Mouse (Mus musculus) liver, embryonic 16.5 days (tissue): ENCODE results near the gene Stk11ip. TPM values are rescaled to one million over a fixed set of nuclear protein-coding genes. Genes with fewer than 3 reads are reported as not detected.

ENCODE experiments used
- ATAC-seq: fragments of 200-750 bp; cut with Nextera tagmentation; 2 replicates; pipeline ENCODE4 v1.8.0; 2017; ENCODE audit warnings: low read depth, mild to moderate bottlenecking, moderate number of reproducible peaks, moderate library complexity
- H3K27ac ChIP-seq: fragments of 300-500 bp; sonication (generic); 2 replicates; pipeline ENCODE4 v1.5.1; 2014; ENCODE audit warnings: mild to moderate bottlenecking, low read length
- H3K27me3 ChIP-seq: fragments of 300-500 bp; sonication (generic); 2 replicates; pipeline ENCODE4 v1.6.1; 2014; ENCODE audit warnings: low read depth, low read length, mixed read lengths; ENCODE audit not compliant: control insufficient read depth, insufficient read depth
- H3K36me3 ChIP-seq: fragments of 300-500 bp; sonication (generic); 2 replicates; pipeline ENCODE4 v1.6.1; 2014; ENCODE audit warnings: mild to moderate bottlenecking; ENCODE audit not compliant: control insufficient read depth, insufficient read depth
- H3K4me1 ChIP-seq: fragments of 300-500 bp; sonication (generic); 2 replicates; pipeline ENCODE4 v1.6.1; 2014; ENCODE audit warnings: low read depth, low read length, mixed read lengths; ENCODE audit not compliant: control insufficient read depth
- H3K4me2 ChIP-seq: fragments of 300-500 bp; sonication (generic); 2 replicates; pipeline ENCODE4 v1.6.1; 2014; ENCODE audit warnings: low read depth, low read length, mixed read lengths
- H3K4me3 ChIP-seq: fragments of 300-500 bp; sonication (generic); 2 replicates; pipeline ENCODE4 v1.5.1; 2014; ENCODE audit warnings: low read depth, mild to moderate bottlenecking, low read length
- H3K9ac ChIP-seq: fragments of 300-500 bp; sonication (generic); 2 replicates; pipeline ENCODE4 v1.6.1; 2014; ENCODE audit warnings: low read depth, low read length
- H3K9me3 ChIP-seq: fragments of 300-500 bp; sonication (generic); replicated peaks from 2 replicates; pipeline ENCODE4 v1.6.1; 2016; ENCODE audit warnings: low read length; ENCODE audit not compliant: control insufficient read depth
- WGBS: fragments of 180-500 bp; shearing (Covaris S2); extraction: QIAGEN DNeasy Blood & Tissue Kit; methylation state at CpG from one replicate; pipeline ENCODE4 v1.1.7; 2014; ENCODE audit not compliant: insufficient replicate concordance; 5-methylcytosine and 5-hydroxymethylcytosine counted together
- polyA plus RNA-seq: library from polyadenylated mRNA; unstranded; fragments of >200 nt; fragmentation: Nextera tagmentation; extraction: Ambion mirVana; gene quantifications from 2 replicates; pipeline ENCODE4 v1.2.1, GENCODE M21; 2015

The Stk11ip gene
- polyA plus RNA-seq, 1 experiment from 2014 or later: 5.7 TPM

DNA sequence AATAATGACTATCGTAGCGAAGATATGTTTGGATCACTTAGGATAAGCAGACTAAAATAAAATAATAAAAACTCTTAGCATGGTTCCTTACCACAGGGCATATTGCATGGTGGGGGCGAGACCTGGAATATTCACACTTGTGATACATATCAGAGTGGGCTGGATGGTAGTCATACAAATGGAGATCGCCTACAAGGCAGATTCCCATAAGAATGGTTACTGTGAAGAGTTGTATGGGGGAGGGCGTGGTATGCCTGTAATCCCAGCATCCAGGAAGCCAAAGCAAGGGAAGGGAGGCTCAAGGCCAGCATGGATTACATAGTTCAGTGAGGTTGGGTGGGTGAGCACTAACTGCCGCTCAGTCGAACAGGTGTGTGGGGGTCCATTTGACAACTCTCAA lies 40.6 kb upstream of the Stk11ip start:
- Histone ChIP-seq H3K9ac (no peak overlapping the region), H3K36me3 (no peaks in the 10 kb centered on the region), H3K27me3 (peaks cover 83% of the 10 kb centered on the region), H3K9me3 (no peaks in the 10 kb centered on the region), H3K4me3 (no peak overlapping the region), H3K4me2 (no peak overlapping the region), H3K27ac (no peak overlapping the region), H3K4me1 (peaks cover 10% of the 10 kb centered on the region)
- ATAC-seq: no peak
- 58% methylated on average over 7 of the region's 7 CpGs for WGBS

DNA sequence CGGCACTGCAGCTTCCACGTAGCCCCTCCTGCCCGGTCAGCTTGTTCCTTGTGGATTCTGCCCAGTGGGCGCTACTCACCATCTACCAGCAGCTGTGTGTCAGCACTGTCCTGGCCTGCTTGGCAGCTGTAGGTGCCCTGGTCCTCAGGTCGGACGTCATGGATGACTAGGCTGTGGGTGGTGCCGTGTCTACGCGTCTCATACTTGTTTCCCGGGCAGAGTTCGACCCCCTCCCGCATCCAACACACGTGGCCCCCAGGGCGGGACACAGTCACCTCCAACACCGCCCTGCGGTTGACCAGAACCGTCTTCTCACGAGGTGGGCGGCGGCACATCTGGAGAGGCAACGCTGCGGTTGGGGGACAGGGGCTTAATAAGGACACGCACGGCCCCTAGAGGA lies 34.8 kb upstream of the Stk11ip start:
- no peaks in the 10 kb centered on the region; the same call in 1 of the 2 replicates for H3K4me1 ChIP-seq
- H3K27me3 ChIP-seq: peaks cover 71% of the 10 kb centered on the region
- no peak for ATAC-seq
- H3K9ac ChIP-seq: no peak overlapping the region
- no peak overlapping the region for H3K4me2 ChIP-seq
- no peaks in the 10 kb centered on the region for H3K9me3 ChIP-seq
- no peak overlapping the region for H3K4me3 ChIP-seq
- H3K27ac ChIP-seq: no peak overlapping the region
- WGBS: 5% methylated on average over 24 of the region's 24 CpGs
- no peaks in the 10 kb centered on the region for H3K36me3 ChIP-seq

DNA sequence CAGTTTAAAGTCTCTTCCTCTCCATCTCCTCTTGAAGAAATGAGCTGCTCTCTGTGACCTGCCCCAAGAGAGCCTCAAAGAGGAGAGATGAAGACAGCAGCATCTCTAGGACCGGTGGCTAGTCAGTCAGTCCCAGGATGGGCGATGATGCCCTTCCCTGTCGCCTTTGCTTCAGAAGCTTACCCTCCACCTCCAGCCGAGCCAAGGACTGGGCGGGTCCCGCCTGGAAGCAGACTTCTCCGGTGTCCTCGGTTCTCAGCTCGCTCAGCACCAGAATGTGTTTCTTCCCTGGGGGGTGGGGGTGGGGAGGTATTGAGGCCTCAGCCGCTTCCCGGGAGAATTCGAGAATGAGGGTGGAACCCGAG lies 34.3 kb upstream of the Stk11ip start:
- Histone ChIP-seq H3K36me3 (no peaks in the 10 kb centered on the region), H3K27me3 (peaks cover 66% of the 10 kb centered on the region), H3K4me2 (peak overlapping the region; percentile 61), H3K9me3 (no peaks in the 10 kb centered on the region), H3K4me1 (no peaks in the 10 kb centered on the region; the same call in 1 of the 2 replicates), H3K27ac (no peak overlapping the region), H3K4me3 (peak overlapping the region; percentile 55), H3K9ac (no peak overlapping the region)
- WGBS: 4% methylated on average over 13 of the region's 13 CpGs
- no peak for ATAC-seq

GRCm38 (mm10) chr1:75487405-75488161 lies 33.7 kb upstream of the Stk11ip start:
- peak; percentile 64 for ATAC-seq
- no peak overlapping the region for H3K27ac ChIP-seq
- no peak overlapping the region for H3K9ac ChIP-seq
- H3K4me3 ChIP-seq: peak overlapping the region; percentile 55
- H3K9me3 ChIP-seq: no peaks in the 10 kb centered on the region
- no peaks in the 10 kb centered on the region; the same call in 1 of the 2 replicates for H3K4me1 ChIP-seq
- peak overlapping the region; percentile 61 for H3K4me2 ChIP-seq
- H3K36me3 ChIP-seq: no peaks in the 10 kb centered on the region
- 2% methylated on average over 62 of the region's 62 CpGs for whole genome bisulfite sequencing
- peaks cover 60% of the 10 kb centered on the region for H3K27me3 ChIP-seq

DNA sequence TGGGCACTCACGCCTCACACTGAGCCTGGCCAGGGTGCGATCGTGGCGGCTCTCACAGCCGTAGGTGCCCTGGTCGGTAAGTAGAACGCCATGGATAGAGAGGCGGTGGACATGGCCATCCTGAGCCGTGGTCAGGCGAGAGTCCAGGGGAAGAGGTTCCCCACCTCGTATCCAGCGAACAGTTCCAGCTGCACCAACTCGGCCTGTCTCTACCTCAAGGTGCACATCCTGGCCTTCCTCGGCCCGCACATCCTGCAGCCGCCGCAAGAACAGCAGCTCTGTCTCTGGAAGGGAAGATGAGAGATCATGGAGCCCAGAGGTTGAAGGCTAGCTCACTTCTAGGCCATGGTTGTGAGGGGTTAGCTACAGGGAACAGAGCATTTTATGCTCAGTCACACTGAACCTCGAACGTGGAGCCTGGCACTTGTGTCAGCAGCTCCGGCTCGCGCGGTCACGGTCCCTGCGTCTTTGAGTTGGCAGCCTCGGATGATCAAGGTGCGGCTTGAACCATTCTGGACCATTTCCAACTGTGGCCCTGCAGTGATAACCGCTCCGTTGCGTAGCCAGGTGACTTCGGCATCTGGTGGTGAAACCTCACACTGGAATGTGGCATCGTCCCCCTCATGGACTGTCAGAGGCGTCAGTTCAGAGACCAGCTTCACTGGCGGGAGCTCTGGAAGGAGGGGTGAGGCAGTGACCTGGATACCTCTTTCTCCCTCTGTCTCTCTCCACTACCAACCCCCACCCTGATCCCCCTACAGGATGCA lies 30.4 kb upstream of the Stk11ip start:
- H3K9me3 ChIP-seq: no peaks in the 10 kb centered on the region

DNA sequence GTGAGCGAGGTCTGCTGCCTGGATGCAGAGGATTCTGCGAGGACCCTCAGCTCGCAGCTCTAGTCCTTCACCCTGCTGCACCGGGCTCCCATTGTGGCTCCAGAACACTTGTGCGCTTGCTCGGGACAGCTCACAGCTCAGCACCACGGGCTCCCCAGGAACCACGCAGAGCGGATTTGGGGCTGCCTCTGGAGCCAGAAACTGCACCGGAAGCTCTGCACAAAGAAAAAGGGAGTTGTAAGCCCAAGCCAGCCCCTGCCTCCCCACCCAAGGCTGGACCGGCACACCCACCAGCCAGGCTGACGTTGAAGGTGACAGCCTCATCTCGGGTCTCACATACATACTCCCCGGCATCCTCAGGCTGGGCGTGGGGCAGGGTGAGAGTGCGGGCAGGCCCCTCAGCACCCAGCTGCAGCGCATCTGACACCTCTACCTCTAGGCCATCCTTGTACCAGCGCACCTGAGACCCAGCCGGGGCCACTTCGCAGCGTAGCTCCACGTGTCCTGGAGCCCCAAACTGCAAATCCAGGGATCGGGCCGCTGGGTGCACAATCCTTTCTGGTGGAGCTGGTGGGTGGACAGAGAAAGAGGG lies 28.7 kb upstream of the Stk11ip start:
- Histone ChIP-seq H3K4me2 (no peak overlapping the region), H3K27me3 (peaks cover 12% of the 10 kb centered on the region), H3K27ac (no peak overlapping the region), H3K9me3 (no peaks in the 10 kb centered on the region), H3K4me1 (no peaks in the 10 kb centered on the region), H3K9ac (no peak overlapping the region), H3K36me3 (no peaks in the 10 kb centered on the region), H3K4me3 (no peak overlapping the region)
- WGBS: 48% methylated on average over 24 of the region's 24 CpGs
- no peak for ATAC-seq

More for the DNA sequence above, 30.4 kb upstream of the Stk11ip start:
- no peak overlapping the region for H3K27ac ChIP-seq
- no peak overlapping the region for H3K4me2 ChIP-seq
- no peak overlapping the region for H3K9ac ChIP-seq
- ATAC-seq: no peak
- H3K4me3 ChIP-seq: no peak overlapping the region
- 73% methylated on average over 34 of the region's 34 CpGs for WGBS
- no peaks in the 10 kb centered on the region; the same call in 1 of the 2 replicates for H3K4me1 ChIP-seq
- peaks cover 29% of the 10 kb centered on the region for H3K27me3 ChIP-seq
- no peaks in the 10 kb centered on the region for H3K36me3 ChIP-seq

- Histone ChIP-seq H3K9ac (no peak overlapping the region), H3K27me3 (no peaks in the 10 kb centered on the region; the same call in 1 of the 2 replicates), H3K4me2 (no peak overlapping the region), H3K4me3 (no peak overlapping the region), H3K36me3 (no peaks in the 10 kb centered on the region), H3K27ac (no peak overlapping the region), H3K4me1 (no peaks in the 10 kb centered on the region), H3K9me3 (no peaks in the 10 kb centered on the region)
- WGBS: 58% methylated on average over 12 of the region's 12 CpGs
- no peak for ATAC-seq
Measured at GRCm38 (mm10) chr1:75494878-75495548, 26.3 kb upstream of the Stk11ip start.

DNA sequence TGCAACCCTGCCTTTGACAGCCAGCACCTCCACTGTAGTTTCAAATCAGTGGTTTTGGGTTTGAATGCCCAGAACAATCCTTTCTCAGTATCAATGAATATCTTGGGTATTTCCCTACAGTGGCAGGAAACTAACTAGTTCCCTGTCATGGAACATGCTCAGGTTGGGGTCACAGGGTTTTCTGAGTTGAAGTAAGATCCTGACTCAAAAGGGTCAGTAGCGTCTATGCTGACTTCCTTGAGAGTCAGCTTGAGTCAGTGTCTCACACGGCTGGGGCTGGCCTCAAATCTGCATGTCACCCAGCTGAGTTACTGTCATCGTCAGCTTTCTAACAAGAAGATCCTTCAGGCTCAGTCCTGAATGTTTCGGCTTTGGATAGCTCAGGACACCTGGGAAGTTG lies 22.4 kb upstream of the Stk11ip start:
- H3K27ac ChIP-seq: no peak overlapping the region
- WGBS: 54% methylated on average over 4 of the region's 4 CpGs

More for the DNA sequence above, 22.4 kb upstream of the Stk11ip start:
- peaks cover 5% of the 10 kb centered on the region for H3K27me3 ChIP-seq
- H3K4me3 ChIP-seq: no peak overlapping the region
- no peaks in the 10 kb centered on the region for H3K4me1 ChIP-seq
- H3K9me3 ChIP-seq: no peaks in the 10 kb centered on the region
- no peak overlapping the region for H3K9ac ChIP-seq
- no peaks in the 10 kb centered on the region for H3K36me3 ChIP-seq
- ATAC-seq: no peak
- H3K4me2 ChIP-seq: no peak overlapping the region
